Mouse (Mus musculus) bone marrow macrophage, adult 2 months (primary cell): ENCODE measurements around the gene Olfr1101. TPM values are rescaled to one million over a fixed set of nuclear protein-coding genes. Genes with fewer than 3 reads are reported as not detected.

Experiments used
- H3K27ac ChIP-seq: 2 replicates; pipeline ENCODE4 v1.5.1; 2012; ENCODE audit warnings: low read depth, low read length; ENCODE audit not compliant: insufficient read depth
- H3K4me1 ChIP-seq: 2 replicates; pipeline ENCODE4 v1.6.1; 2012; ENCODE audit warnings: low read length; ENCODE audit not compliant: control insufficient read depth, insufficient read depth
- H3K4me3 ChIP-seq: 2 replicates; pipeline ENCODE4 v1.5.1; 2012; ENCODE audit warnings: mild to moderate bottlenecking, low read length, moderate library complexity; ENCODE audit not compliant: insufficient read depth
- CTCF ChIP-seq: IDR thresholded peaks from 2 replicates; pipeline ENCODE4 v1.5.1; 2012; ENCODE audit warnings: low read depth, mild to moderate bottlenecking, low read length, moderate library complexity
- POLR2A ChIP-seq: IDR thresholded peaks from 2 replicates; pipeline ENCODE4 v1.6.1; 2012; ENCODE audit warnings: mild to moderate bottlenecking, low read depth, low read length, borderline replicate concordance
- polyA plus RNA-seq: library from polyadenylated mRNA; stranded (reverse); fragments of >200 nt; gene quantifications from 2 replicates; pipeline ENCODE4 v1.2.4, GENCODE M21; 2012; ENCODE audit not compliant: missing spikeins, insufficient read depth, insufficient read length

The Olfr1101 gene
- polyA plus RNA-seq = not detected in 2 replicates

GRCm38 (mm10) chr2:86991121-86991520, at the start of gene Olfr1101:
TSS of gene Olfr1101 (minus strand) at chr2:86991221.
- Histone ChIP-seq H3K4me1 (no peaks in the 10 kb centered on the region), H3K27ac (no peak within 1 kb of the TSS), H3K4me3 (no peak within 1 kb of the TSS)
- TF ChIP-seq POLR2A = no peak
- no peak for TF ChIP-seq CTCF

DNA sequence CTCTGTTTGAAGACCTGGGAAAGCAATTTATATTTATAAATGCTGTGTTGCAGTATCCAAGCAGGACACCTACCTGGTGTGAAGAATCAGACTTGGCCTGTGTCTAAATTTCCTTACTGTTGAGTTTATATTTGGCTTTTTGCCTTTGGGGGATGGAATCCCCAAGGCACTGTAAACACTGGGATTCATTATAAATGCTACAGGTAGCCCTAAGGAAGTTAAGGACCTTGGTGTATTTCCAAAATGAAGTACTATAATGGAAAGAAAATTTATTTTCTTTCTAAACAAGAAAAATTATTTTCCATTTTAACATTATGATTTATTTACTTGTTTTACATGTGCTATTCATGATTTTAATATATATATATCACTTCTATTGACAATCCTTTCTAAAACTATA, 45.4 kb upstream of the Olfr1101 start, which contains the start of gene Olfr1105:
Gene Olfr1105, minus strand, starts transcription at position 101 of the 400 bp plus-strand sequence.
- TF ChIP-seq POLR2A (no peak), CTCF (no peak)
- no peak within 1 kb of the TSS for H3K27ac ChIP-seq

GRCm38 (mm10) chr2:87026980-87027379, 36.0 kb upstream of the Olfr1101 start, which contains the start of gene Olfr1104:
TSS of gene Olfr1104 (minus strand) at chr2:87027080.
- TF ChIP-seq POLR2A (no peak), CTCF (no peak)
- no peaks in the 10 kb centered on the region for H3K4me1 ChIP-seq
- H3K4me3 ChIP-seq = no peak within 1 kb of the TSS
- H3K27ac ChIP-seq = no peak within 1 kb of the TSS

More for the DNA sequence above, 45.4 kb upstream of the Olfr1101 start, which contains the start of gene Olfr1105:
- Histone ChIP-seq H3K4me3 (no peak within 1 kb of the TSS), H3K4me1 (no peaks in the 10 kb centered on the region)

GRCm38 (mm10) chr2:86998098-86998497, 7.1 kb upstream of the Olfr1101 start, which contains the start of gene Olfr1102:
TSS of gene Olfr1102 (plus strand) at chr2:86998398.
- TF ChIP-seq CTCF (no peak), POLR2A (no peak)

DNA sequence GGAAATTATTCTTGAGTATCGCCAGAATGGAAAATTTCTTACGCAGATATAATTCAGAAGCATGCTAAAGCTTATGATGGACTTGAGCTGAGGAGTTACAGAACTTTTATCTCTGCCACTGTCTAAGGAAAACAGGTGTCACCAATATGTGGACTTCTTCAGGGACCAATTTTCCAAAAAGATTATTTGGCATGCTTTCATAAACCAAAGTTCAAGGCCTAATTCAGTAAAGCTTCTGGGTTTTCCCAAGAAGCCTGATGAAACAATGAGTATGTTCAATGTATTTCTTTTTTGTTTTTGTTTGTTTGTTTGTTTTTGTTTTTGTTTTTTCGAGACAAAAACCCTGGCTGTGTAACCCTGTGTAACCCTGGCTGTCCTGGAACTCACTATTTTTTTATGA, 11.2 kb downstream of the Olfr1101 start, which contains the start of gene Olfr1100:
Gene Olfr1100, minus strand, starts transcription at position 101 of the 400 bp plus-strand sequence.
- no peaks in the 10 kb centered on the region for H3K4me1 ChIP-seq
- no peak within 1 kb of the TSS for H3K27ac ChIP-seq
- no peak within 1 kb of the TSS for H3K4me3 ChIP-seq
- TF ChIP-seq POLR2A (no peak), CTCF (no peak)

More at GRCm38 (mm10) chr2:86998098-86998497, 7.1 kb upstream of the Olfr1101 start, which contains the start of gene Olfr1102:
- Histone ChIP-seq H3K4me1 (no peaks in the 10 kb centered on the region), H3K27ac (no peak within 1 kb of the TSS), H3K4me3 (no peak within 1 kb of the TSS)

DNA sequence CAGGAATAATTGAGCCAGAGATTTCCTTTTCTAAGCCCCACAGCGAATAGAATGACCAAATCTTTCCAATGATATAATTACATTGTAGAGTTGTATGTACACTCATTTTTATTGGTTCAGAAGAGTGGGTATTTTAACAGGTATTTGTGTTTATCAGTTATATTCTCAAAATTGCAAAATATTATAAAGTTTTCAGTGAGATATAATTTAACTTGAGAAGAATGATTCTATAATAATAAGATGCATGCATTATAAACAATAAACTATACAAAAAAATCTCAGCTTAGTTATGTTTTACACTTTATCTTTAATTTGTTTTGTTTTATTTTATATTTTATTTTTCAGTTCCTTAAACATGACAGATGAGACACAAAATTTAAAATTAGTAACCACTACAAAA, 30.4 kb downstream of the Olfr1101 start, which contains the start of gene Olfr1099:
Gene Olfr1099, minus strand, starts transcription at position 101 of the 400 bp plus-strand sequence.
- Histone ChIP-seq H3K4me3 (no peak within 1 kb of the TSS), H3K4me1 (no peaks in the 10 kb centered on the region), H3K27ac (no peak within 1 kb of the TSS)
- TF ChIP-seq POLR2A (no peak), CTCF (no peak)

Other genes with a start within 250 kb of the Olfr1101 start
- 0.63 TPM in 1 of 2 replicates, not detected in the other for gene Olfr1090, start 232.2 kb downstream of the Olfr1101 start, polyA plus RNA-seq
- gene Olfr1093, start 208.7 kb downstream of the Olfr1101 start, polyA plus RNA-seq = not detected in 2 replicates
- gene Olfr141, start 181.2 kb downstream of the Olfr1101 start, polyA plus RNA-seq = not detected in 2 replicates
- not detected in 2 replicates for gene Olfr1094, start 166.6 kb downstream of the Olfr1101 start, polyA plus RNA-seq
- gene Olfr1095, start 139.5 kb downstream of the Olfr1101 start, polyA plus RNA-seq = not detected in 2 replicates
- not detected in 2 replicates for gene Gm13723, start 116.4 kb downstream of the Olfr1101 start, polyA plus RNA-seq
- gene Olfr1097, start 99.0 kb downstream of the Olfr1101 start, polyA plus RNA-seq = 0.17 TPM in 1 of 2 replicates, not detected in the other
- gene Olfr1098, start 66.7 kb downstream of the Olfr1101 start, polyA plus RNA-seq = not detected in 2 replicates
- not detected in 2 replicates for gene Olfr1099, start 30.5 kb downstream of the Olfr1101 start, polyA plus RNA-seq
- gene Olfr1100, start 11.3 kb downstream of the Olfr1101 start, polyA plus RNA-seq = not detected in 2 replicates
- gene Olfr1102, start 7.2 kb upstream of the Olfr1101 start, polyA plus RNA-seq = not detected in 2 replicates
- gene Olfr1104, start 35.9 kb upstream of the Olfr1101 start, polyA plus RNA-seq = not detected in 2 replicates
- gene Olfr1105, start 45.3 kb upstream of the Olfr1101 start, polyA plus RNA-seq = not detected in 2 replicates
- gene Olfr1106, start 61.1 kb upstream of the Olfr1101 start, polyA plus RNA-seq = not detected in 2 replicates
- not detected in 2 replicates for gene Olfr1107, start 84.6 kb upstream of the Olfr1101 start, polyA plus RNA-seq
- gene Olfr1109, start 104.8 kb upstream of the Olfr1101 start, polyA plus RNA-seq = 0.33 TPM in 1 of 2 replicates, not detected in the other
- gene Olfr259, start 123.3 kb upstream of the Olfr1101 start, polyA plus RNA-seq = not detected in 2 replicates
- gene Olfr1110, start 149.1 kb upstream of the Olfr1101 start, polyA plus RNA-seq = not detected in 2 replicates
- not detected in 2 replicates for gene Olfr1111, start 161.4 kb upstream of the Olfr1101 start, polyA plus RNA-seq
- gene Olfr1112, start 196.6 kb upstream of the Olfr1101 start, polyA plus RNA-seq = not detected in 2 replicates
- not detected in 2 replicates for gene Olfr1113, start 217.7 kb upstream of the Olfr1101 start, polyA plus RNA-seq